Mouse (Mus musculus): ENCODE data around the gene Tmem251. TPM values are rescaled to one million over a fixed set of nuclear protein-coding genes. Genes with fewer than 3 reads are reported as not detected.

Gene Tmem251
- polyA plus RNA-seq, 1 experiment from 2014 or later = 14.7 TPM

DNA sequence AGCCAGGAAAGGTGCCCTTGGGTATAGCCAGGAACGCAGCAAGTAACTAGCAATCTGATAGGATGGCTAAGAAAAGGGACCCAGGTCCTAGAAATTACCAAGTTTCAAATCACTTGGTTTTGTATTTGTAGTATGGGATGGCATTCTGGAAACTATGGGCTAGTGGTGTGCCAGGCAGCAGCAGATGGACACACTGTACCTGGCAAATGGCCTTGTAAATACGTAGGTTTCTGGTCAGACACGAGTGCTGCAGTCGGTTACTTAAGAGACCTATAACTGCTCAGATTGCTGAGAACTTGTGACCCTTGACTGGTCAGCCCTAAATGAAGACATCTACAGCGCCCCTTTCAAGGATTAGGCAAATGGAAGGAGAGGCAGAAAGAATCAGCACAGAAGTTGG, 34.6 kb downstream of the Tmem251 start:
- Histone ChIP-seq H3K36me3 (ENCODE audit: control insufficient read depth, insufficient read depth, low read length) (peaks cover 64% of the 10 kb centered on the region), H3K27ac (ENCODE audit: low read depth) (no peak overlapping the region), H3K4me3 (ENCODE audit: low read depth, low read length) (no peak overlapping the region), H3K4me1 (replicated peaks; ENCODE audit: control insufficient read depth, insufficient read depth, low read length) (no peaks in the 10 kb centered on the region), H3K9me3 (ENCODE audit: control insufficient read depth, low read length) (no peaks in the 10 kb centered on the region), H3K27me3 (replicated peaks; ENCODE audit: control insufficient read depth, insufficient read depth, low read length) (no peaks in the 10 kb centered on the region), H3K4me2 (ENCODE audit: low read length) (no peak overlapping the region), H3K9ac (ENCODE audit: low read length) (no peak overlapping the region)
- WGBS = 84% methylated on average over 5 of the region's 5 CpGs
- no peak for ATAC-seq (replicated peaks; ENCODE audit: low FRiP score, low TSS enrichment, low read depth)
- no peak for DNase-seq (ENCODE audit: low spot score)

DNA sequence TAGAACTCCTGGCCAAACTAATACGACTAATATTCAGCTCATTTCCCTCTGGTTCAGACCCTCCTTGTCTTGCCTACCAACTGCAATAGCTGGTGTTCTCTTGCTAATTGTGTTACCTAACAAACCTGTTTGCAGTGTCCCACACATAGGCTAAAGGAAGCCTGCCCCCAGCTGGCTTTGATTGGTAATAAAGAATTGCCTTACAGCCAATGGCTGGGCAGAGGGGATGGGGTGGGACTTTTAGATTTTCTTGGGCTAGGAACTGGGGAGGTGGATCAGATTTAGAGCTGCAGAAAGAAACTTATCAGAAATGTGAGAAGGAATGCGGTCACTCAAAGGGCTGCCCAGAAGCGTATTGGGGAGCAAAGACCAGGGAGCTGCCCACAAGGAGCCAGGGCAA, 35.9 kb downstream of the Tmem251 start:
- H3K4me1 ChIP-seq (replicated peaks; ENCODE audit: control insufficient read depth, insufficient read depth, low read length) = no peaks in the 10 kb centered on the region
- no peak overlapping the region for H3K4me3 ChIP-seq (ENCODE audit: low read depth, low read length)
- no peak overlapping the region for H3K27ac ChIP-seq (ENCODE audit: low read depth)
- H3K9ac ChIP-seq (ENCODE audit: low read length) = no peak overlapping the region
- WGBS = 50% methylated on average over 3 of the region's 3 CpGs
- no peaks in the 10 kb centered on the region for H3K27me3 ChIP-seq (replicated peaks; ENCODE audit: control insufficient read depth, insufficient read depth, low read length)
- H3K4me2 ChIP-seq (ENCODE audit: low read length) = no peak overlapping the region
- DNase-seq (ENCODE audit: low spot score) (no peak), ATAC-seq (replicated peaks; ENCODE audit: low FRiP score, low TSS enrichment, low read depth) (peak; percentile 60; the same call in 1 of the 2 replicates)
- peaks cover 62% of the 10 kb centered on the region for H3K36me3 ChIP-seq (ENCODE audit: control insufficient read depth, insufficient read depth, low read length)
- H3K9me3 ChIP-seq (ENCODE audit: control insufficient read depth, low read length) = no peaks in the 10 kb centered on the region

DNA sequence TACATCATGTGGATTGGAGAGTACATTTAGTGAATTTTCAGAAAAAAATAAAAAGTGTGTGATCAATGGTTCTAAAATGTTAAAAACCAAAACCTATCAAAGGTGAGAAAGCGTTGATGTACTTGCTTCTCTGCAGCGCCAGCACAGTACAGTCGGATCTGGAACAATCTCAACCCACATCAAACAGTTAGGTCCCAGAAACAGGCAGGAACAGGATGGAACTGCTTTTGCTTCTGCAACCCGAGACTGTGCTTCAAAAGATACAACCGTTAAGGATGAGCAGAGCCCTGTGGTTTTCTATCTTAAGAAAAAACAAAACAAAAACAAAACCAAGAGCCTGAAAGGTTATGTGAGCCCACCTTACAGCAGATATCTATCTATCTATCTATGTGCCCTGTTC, 39.3 kb downstream of the Tmem251 start:
- WGBS = 95% methylated on average over 5 of the region's 5 CpGs
- H3K4me3 ChIP-seq (ENCODE audit: low read depth, low read length) = no peak overlapping the region
- H3K27ac ChIP-seq (ENCODE audit: low read depth) = no peak overlapping the region
- no peak overlapping the region for H3K4me2 ChIP-seq (ENCODE audit: low read length)
- peaks cover 62% of the 10 kb centered on the region for H3K36me3 ChIP-seq (ENCODE audit: control insufficient read depth, insufficient read depth, low read length)
- H3K4me1 ChIP-seq (replicated peaks; ENCODE audit: control insufficient read depth, insufficient read depth, low read length) = no peaks in the 10 kb centered on the region
- DNase-seq (ENCODE audit: low spot score) (no peak), ATAC-seq (replicated peaks; ENCODE audit: low FRiP score, low TSS enrichment, low read depth) (no peak)
- H3K9me3 ChIP-seq (ENCODE audit: control insufficient read depth, low read length) = no peaks in the 10 kb centered on the region
- H3K9ac ChIP-seq (ENCODE audit: low read length) = no peak overlapping the region
- H3K27me3 ChIP-seq (replicated peaks; ENCODE audit: control insufficient read depth, insufficient read depth, low read length) = no peaks in the 10 kb centered on the region

DNA sequence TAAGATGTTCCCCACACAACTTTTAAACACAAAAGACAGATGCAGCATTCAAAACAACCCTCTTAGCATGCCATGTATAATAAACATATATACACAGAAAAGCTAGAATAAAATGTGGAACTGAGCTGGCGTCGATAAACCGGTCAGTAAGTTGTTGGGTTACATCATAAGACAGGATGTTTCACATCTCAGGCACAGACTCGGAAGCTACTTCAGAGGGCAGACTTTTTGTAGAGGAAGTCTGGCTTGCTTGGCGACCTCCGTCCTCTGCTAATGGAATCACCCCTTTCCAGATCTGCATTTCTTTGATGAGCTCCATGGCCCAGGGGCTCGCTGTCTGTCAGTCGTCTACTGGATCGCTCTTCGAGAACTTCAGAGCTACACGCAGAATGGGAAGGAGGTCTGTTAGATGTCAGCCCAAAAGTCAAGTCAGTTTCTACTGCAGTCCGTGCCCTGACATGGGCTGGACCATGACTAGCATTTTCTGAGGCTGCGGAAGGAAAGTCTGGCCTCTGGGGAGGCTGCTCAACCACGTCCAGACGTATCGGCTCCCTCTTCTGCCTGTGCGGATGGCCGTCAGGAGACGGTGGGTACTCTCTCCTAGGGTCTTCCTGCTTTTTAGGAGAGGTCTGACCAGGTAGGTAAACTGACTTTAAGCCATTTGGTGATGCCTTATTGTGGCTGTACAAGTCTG, 41.5 kb downstream of the Tmem251 start:
- 76% methylated on average over 19 of the region's 19 CpGs for WGBS
- no peaks in the 10 kb centered on the region for H3K4me1 ChIP-seq (replicated peaks; ENCODE audit: control insufficient read depth, insufficient read depth, low read length)
- H3K27me3 ChIP-seq (replicated peaks; ENCODE audit: control insufficient read depth, insufficient read depth, low read length) = no peaks in the 10 kb centered on the region
- H3K9ac ChIP-seq (ENCODE audit: low read length) = no peak overlapping the region
- no peak overlapping the region for H3K27ac ChIP-seq (ENCODE audit: low read depth)
- H3K36me3 ChIP-seq (ENCODE audit: control insufficient read depth, insufficient read depth, low read length) = peaks cover 75% of the 10 kb centered on the region
- no peak overlapping the region for H3K4me2 ChIP-seq (ENCODE audit: low read length)
- ATAC-seq (replicated peaks; ENCODE audit: low FRiP score, low TSS enrichment, low read depth) (no peak), DNase-seq (ENCODE audit: low spot score) (no peak)
- H3K9me3 ChIP-seq (ENCODE audit: control insufficient read depth, low read length) = no peaks in the 10 kb centered on the region
- H3K4me3 ChIP-seq (ENCODE audit: low read depth, low read length) = no peak overlapping the region

DNA sequence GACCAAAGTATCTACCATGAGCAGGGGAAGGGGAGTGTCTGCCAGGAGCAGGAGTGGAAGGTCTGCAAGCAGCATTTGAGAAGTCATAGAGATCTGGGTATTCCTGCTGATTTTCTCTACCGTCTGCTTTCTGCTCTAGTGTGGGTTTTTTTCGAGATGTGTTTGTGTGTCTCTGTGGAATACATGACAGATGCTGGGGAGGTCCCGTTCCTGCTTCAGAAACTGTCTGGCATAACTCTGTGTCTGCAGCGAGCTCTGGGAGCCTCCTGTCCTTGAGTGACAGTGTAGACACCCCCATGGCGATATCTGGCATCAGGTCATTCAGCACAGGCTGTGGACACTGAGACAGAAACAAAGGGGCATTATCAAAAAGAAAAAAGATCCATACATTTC, 42.0 kb downstream of the Tmem251 start:
- no peaks in the 10 kb centered on the region for H3K27me3 ChIP-seq (replicated peaks; ENCODE audit: control insufficient read depth, insufficient read depth, low read length)
- no peak overlapping the region for H3K4me2 ChIP-seq (ENCODE audit: low read length)
- no peaks in the 10 kb centered on the region for H3K4me1 ChIP-seq (replicated peaks; ENCODE audit: control insufficient read depth, insufficient read depth, low read length)
- no peak overlapping the region for H3K4me3 ChIP-seq (ENCODE audit: low read depth, low read length)
- DNase-seq (ENCODE audit: low spot score) (no peak), ATAC-seq (replicated peaks; ENCODE audit: low FRiP score, low TSS enrichment, low read depth) (no peak)
- 83% methylated on average over 5 of the region's 5 CpGs for WGBS
- no peaks in the 10 kb centered on the region for H3K9me3 ChIP-seq (ENCODE audit: control insufficient read depth, low read length)
- H3K36me3 ChIP-seq (ENCODE audit: control insufficient read depth, insufficient read depth, low read length) = peaks cover 80% of the 10 kb centered on the region
- H3K27ac ChIP-seq (ENCODE audit: low read depth) = no peak overlapping the region
- H3K9ac ChIP-seq (ENCODE audit: low read length) = no peak overlapping the region

DNA sequence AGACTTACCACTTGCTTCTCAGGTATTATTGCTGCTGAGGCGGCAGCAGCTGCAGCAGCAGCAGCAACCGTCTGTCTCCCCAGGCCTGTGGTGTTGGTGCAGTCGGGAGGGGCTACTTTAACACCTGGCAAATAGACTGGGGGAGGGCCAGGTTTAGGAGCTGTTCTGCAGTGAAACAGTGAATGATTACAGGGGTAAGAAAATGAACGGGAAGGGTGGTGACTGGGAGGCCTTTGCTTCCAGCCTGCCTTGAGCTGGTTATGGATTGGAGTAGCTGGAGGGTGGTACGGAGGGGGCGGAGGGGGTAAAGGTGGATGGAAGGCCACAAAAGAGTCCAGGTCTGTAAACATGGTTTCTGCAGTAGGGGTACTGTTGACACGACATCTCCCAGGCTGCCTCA, 44.4 kb downstream of the Tmem251 start:
- no peaks in the 10 kb centered on the region for H3K4me1 ChIP-seq (replicated peaks; ENCODE audit: control insufficient read depth, insufficient read depth, low read length)
- H3K9me3 ChIP-seq (ENCODE audit: control insufficient read depth, low read length) = no peaks in the 10 kb centered on the region
- ATAC-seq (replicated peaks; ENCODE audit: low FRiP score, low TSS enrichment, low read depth) (no peak), DNase-seq (ENCODE audit: low spot score) (no peak)
- H3K4me3 ChIP-seq (ENCODE audit: low read depth, low read length) = no peak overlapping the region
- H3K4me2 ChIP-seq (ENCODE audit: low read length) = no peak overlapping the region
- WGBS = 80% methylated on average over 7 of the region's 7 CpGs
- peaks cover 88% of the 10 kb centered on the region for H3K36me3 ChIP-seq (ENCODE audit: control insufficient read depth, insufficient read depth, low read length)
- no peak overlapping the region for H3K27ac ChIP-seq (ENCODE audit: low read depth)
- no peaks in the 10 kb centered on the region for H3K27me3 ChIP-seq (replicated peaks; ENCODE audit: control insufficient read depth, insufficient read depth, low read length)
- no peak overlapping the region for H3K9ac ChIP-seq (ENCODE audit: low read length)

Other genes starting within 250 kb of the Tmem251 start
- gene Chga, start 188.8 kb upstream of the Tmem251 start, polyA plus RNA-seq (2014; fragmentation: Nextera tagmentation; extraction: Ambion mirVana) = 7.0 and 14.3 TPM in 2 replicates
- 25.7 and 31.5 TPM in 2 replicates for gene Itpk1, start 38.8 kb upstream of the Tmem251 start, polyA plus RNA-seq (2014; fragmentation: Nextera tagmentation; extraction: Ambion mirVana)
- 21.0 and 27.3 TPM in 2 replicates for gene Moap1, start 101 bp upstream of the Tmem251 start, polyA plus RNA-seq (2014; fragmentation: Nextera tagmentation; extraction: Ambion mirVana)
- gene Gm28051, start 14.0 kb downstream of the Tmem251 start, polyA plus RNA-seq (2014; fragmentation: Nextera tagmentation; extraction: Ambion mirVana) = not detected in 2 replicates
- gene Gon7, start 14.0 kb downstream of the Tmem251 start, polyA plus RNA-seq (2014; fragmentation: Nextera tagmentation; extraction: Ambion mirVana) = 26.5 and 30.4 TPM in 2 replicates
- gene Ubr7, start 14.2 kb downstream of the Tmem251 start, polyA plus RNA-seq (2014; fragmentation: Nextera tagmentation; extraction: Ambion mirVana) = 45.7 and 50.9 TPM in 2 replicates
- 24.2 TPM in 2 replicates for gene Gm20604, start 14.9 kb downstream of the Tmem251 start, polyA plus RNA-seq (2014; fragmentation: Nextera tagmentation; extraction: Ambion mirVana)
- gene Btbd7, start 134.7 kb downstream of the Tmem251 start, polyA plus RNA-seq (2014; fragmentation: Nextera tagmentation; extraction: Ambion mirVana) = 19.7 and 22.0 TPM in 2 replicates
- gene Cox8c, start 155.6 kb downstream of the Tmem251 start, polyA plus RNA-seq (2014; fragmentation: Nextera tagmentation; extraction: Ambion mirVana) = not detected in 2 replicates
- gene Unc79, start 205.1 kb downstream of the Tmem251 start, polyA plus RNA-seq (2014; fragmentation: Nextera tagmentation; extraction: Ambion mirVana) = 0.65 and 0.81 TPM in 2 replicates

Data from intestine, embryonic 14.5 days (tissue).